Mouse (Mus musculus): ENCODE data around the gene Dph1.

DNA sequence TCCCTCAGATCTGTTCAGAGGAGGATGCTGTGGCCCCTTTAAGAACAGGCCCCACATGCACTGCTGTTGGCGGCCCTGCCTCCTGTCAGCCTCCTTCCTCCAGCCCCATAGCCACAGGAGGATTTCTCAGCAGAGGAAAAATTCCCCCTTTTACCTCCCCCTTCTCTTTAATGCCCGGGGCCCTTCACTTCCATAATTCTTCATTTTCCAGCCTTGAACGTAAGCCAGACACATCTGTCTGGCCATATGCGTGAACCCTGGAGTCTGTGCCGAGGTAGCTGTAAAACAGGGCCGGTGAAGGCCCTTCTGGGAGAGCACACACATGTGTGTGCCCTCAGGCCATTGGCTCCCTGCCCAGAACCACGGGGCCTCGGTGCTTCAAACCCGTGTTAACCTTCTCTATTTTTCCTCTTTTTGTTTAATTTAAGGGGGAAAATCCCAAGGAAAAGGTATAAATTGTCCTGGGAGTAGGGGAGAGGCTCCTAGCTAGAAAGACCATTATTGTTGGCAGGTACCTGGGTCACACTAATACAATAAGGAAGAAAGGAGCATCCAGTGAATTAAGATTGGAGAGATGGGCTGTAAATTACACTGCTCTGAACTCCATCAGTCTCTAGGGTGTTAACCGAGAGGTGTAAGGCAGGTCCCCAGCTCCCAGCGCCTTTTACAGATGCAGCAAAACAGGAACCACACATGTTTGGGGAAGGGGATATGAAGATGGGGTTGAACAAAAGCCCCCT is 43.8 kb downstream of the Dph1 start:
- TF ChIP-seq POLR2A (IDR thresholded peaks at IDR 0.05; ENCODE audit: borderline replicate concordance, control insufficient read depth, low read depth, low read length): no peak
- TF ChIP-seq CTCF (IDR thresholded peaks at IDR 0.05; ENCODE audit: control insufficient read depth, insufficient read depth, low read length): no peak
